Mouse (Mus musculus): ENCODE results near the gene Zbp1. TPM values are rescaled to one million over a fixed set of nuclear protein-coding genes. Genes with fewer than 3 reads are reported as not detected.

Gene Zbp1
- total RNA-seq, 2 experiments from 2014 or later: 3.0 to 4.4 TPM

- no peak for ATAC-seq (replicated peaks; ENCODE audit: low FRiP score, poor library complexity, severe bottlenecking)
Measured at GRCm38 (mm10) chr2:173163380-173163779, 55.3 kb downstream of the Zbp1 start.

- peak; percentile 79 for ATAC-seq (replicated peaks; ENCODE audit: low FRiP score, poor library complexity, severe bottlenecking)
Measured at GRCm38 (mm10) chr2:173159354-173160311, 59.1 kb downstream of the Zbp1 start.

- ATAC-seq (replicated peaks; ENCODE audit: low FRiP score, poor library complexity, severe bottlenecking): no peak
Measured at GRCm38 (mm10) chr2:173158390-173159055, 60.2 kb downstream of the Zbp1 start.

GRCm38 (mm10) chr2:173157871-173158270 is 60.9 kb downstream of the Zbp1 start:
- no peak for ATAC-seq (replicated peaks; ENCODE audit: low FRiP score, poor library complexity, severe bottlenecking)

- ATAC-seq (replicated peaks; ENCODE audit: low FRiP score, poor library complexity, severe bottlenecking): no peak
Measured at GRCm38 (mm10) chr2:173157376-173157775, 61.3 kb downstream of the Zbp1 start.

- ATAC-seq (replicated peaks; ENCODE audit: low FRiP score, poor library complexity, severe bottlenecking): no peak
Measured at GRCm38 (mm10) chr2:173156923-173157322, 61.8 kb downstream of the Zbp1 start.

Other genes starting within 250 kb of the Zbp1 start
- gene Spo11, start 241.2 kb downstream of the Zbp1 start, total RNA-seq (2015; ENCODE audit: low replicate concordance): not detected in 2 replicates
- gene Spo11, start 241.2 kb downstream of the Zbp1 start, total RNA-seq (2017; ENCODE audit: low replicate concordance): not detected in 2 replicates
- 46.4 and 52.5 TPM in 2 replicates for gene Rae1, start 218.8 kb downstream of the Zbp1 start, total RNA-seq (2015; ENCODE audit: low replicate concordance)
- gene Rae1, start 218.8 kb downstream of the Zbp1 start, total RNA-seq (2017; ENCODE audit: low replicate concordance): 59.4 and 91.0 TPM in 2 replicates
- 1,075 and 1,106 TPM in 2 replicates for gene Rbm38, start 198.4 kb downstream of the Zbp1 start, total RNA-seq (2015; ENCODE audit: low replicate concordance)
- 502 and 855 TPM in 2 replicates for gene Rbm38, start 198.4 kb downstream of the Zbp1 start, total RNA-seq (2017; ENCODE audit: low replicate concordance)
- gene Ctcfl, start 99.4 kb downstream of the Zbp1 start, total RNA-seq (2015; ENCODE audit: low replicate concordance): not detected in 2 replicates
- gene Ctcfl, start 99.4 kb downstream of the Zbp1 start, total RNA-seq (2017; ENCODE audit: low replicate concordance): not detected in 2 replicates
- gene Pck1, start 65.9 kb downstream of the Zbp1 start, total RNA-seq (2015; ENCODE audit: low replicate concordance): not detected in 2 replicates
- gene Pck1, start 65.9 kb downstream of the Zbp1 start, total RNA-seq (2017; ENCODE audit: low replicate concordance): not detected in 2 replicates
- 0.96 TPM in 1 of 2 replicates, not detected in the other for gene Pmepa1, start 57.6 kb upstream of the Zbp1 start, total RNA-seq (2015; ENCODE audit: low replicate concordance)
- not detected in 2 replicates for gene Pmepa1, start 57.6 kb upstream of the Zbp1 start, total RNA-seq (2017; ENCODE audit: low replicate concordance)